Mouse (Mus musculus) c-Kit-positive CD71-positive TER-119-negative erythroid progenitor cells, embryonic 14.5 days (primary cell): Measurements from ENCODE around the gene Mapk13.
A peak's percentile ranks its signal among the peaks of the same experiment; 100 is the strongest.

Source experiments
- DNase-seq: peaks from one replicate; pipeline ENCODE4 v3.0.0-alpha.2; 2013; ENCODE audit warnings: low read depth

The Mapk13 gene

DNA sequence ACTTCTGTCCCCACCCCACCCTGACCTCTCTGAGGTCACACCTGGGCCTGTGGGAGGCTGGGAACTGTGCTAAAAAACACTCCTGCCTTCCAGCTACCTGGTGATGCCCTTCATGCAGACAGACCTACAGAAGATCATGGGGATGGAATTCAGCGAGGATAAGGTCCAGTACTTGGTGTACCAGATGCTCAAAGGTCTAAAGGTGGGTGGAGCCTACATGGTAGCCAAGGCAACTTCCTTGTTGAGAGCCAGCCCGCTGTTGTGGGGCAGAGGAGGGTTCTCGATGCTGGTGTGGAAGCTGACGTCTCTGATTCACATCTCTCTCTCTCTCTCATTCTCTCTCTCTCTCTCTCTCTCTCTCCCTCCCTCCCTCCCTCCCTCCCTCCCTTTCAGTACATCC lies 6.1 kb downstream of the Mapk13 start:
- no peak for DNase-seq

DNA sequence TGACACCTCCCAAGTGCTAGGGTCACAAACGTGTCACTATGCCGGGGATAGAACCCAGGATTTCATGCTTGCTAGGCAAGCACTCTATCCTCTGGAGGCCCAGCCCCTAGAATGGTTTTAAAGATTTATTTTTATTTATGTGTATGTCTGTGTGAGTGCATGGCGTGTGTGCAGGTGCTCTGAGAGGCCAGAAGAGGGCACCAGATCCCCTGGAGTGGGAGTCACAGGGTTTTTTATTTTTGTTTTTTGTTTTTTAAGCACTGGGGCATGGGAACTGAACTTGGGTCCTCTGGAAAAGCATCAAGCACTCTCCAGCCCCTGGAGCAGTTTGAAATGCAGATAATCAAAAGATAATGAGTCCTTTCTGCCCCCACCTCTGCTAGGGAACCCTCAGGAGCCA lies 7.7 kb downstream of the Mapk13 start:
- DNase-seq = peak; percentile 17

DNA sequence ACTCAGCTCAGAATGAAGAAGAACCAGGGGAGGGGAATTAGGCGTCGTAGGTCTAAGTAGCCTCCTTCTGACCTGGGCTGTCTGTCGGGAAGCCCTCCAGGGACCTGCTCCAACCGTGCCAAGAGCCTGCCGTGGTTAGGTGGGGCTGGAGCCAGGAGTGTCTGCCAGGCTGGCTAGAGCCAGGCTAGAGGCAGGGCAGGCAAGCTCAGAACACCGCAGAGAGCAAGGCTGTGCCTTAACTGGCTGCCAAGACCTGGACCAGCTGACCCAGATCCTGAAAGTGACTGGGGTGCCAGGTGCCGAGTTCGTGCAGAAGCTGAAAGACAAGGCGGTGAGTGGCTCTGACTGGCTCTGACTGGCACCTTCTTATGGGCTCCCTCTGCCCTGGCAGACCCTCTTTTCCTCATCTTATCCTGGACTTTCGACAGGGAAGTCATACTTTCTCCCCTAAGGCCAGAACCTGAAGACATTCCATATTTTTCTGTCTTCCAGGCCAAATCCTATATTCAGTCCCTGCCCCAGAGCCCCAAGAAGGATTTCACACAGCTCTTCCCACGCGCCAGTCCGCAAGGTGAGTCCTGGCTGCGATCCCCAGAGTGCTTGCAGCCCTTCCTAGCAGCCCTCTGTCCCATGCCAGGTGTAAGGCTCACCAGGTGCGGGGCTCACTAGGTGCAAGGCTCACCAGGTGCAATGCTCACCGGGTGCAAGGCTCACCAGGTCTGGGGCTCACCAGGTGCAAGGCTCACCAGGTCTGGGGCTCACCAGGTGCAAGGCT lies 8.3 kb downstream of the Mapk13 start:
- no peak for DNase-seq

DNA sequence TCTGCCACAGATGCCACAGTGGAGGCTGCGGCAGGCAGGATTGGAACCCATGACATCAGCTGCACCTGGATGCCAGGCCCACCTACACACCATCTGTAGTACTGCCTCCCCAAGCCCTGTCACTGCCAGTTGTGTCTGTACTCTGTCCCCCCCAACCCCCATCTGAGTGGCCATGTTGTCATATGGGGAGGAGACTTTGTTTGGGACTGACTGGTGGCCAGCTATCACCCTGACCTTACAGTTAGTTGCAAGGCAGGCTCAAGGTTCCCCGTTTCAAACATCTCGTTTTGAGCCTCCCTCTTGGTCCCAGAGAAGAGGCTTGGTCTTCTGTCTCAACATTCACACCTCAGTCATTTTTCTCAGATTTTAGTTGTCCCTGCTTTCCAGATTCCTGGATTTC lies 10.6 kb downstream of the Mapk13 start:
- no peak for DNase-seq

DNA sequence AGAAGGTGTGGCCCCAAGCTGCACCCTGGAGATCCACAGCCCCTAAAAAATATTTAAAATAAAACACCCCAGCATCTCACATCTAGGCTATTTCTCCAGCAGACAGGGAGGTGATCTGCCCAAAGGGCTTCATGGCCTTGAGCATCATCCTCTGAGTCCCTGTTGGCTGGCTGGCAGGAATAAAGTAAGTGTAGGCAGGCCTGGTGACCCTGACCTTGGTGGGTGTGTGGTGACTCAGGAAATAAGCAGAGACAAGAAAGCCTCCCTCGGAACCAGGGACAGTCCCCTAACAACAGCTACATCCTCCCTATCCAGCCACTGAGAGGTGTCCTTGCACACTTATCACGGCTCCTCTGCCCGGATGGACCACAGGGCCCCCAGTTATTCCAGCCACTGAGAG lies 11.7 kb downstream of the Mapk13 start:
- DNase-seq = no peak

DNA sequence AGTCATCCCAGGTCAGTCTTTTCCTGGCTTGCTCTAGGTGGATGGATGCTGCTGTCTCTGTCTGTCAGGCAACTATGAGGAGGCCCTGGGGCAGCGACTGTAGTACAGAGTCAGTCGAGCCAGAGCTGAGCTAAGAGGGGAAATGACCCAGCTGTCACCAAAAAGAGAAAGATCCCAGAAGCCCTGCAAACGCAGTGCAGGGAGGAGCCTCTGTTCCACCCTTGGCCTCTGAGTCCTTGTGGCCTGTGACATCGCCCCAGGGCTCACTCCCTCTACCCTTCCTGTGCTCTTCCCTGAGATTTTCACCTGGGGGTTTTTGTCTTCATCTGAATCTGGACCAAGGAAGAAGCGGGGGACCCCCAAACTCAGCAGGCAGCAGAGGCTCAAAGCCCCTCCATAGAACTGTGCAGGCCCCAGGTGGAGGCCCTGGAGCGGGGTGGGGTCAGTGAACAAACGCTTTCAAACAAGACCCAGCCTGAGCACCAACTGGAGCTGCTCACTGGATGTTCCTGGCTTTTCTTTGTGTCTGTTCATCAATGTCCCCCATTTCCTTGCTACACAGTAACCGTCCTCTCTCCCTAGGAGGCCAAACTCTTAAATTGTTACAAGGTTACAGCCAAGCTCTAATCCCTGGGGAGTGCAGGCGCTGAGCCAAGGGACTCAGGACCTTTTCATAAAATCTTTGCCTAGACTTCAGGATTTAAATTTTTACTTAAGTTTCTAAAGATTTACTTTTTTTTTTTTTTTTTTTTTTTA lies 12.4 kb downstream of the Mapk13 start:
- no peak for DNase-seq

DNA sequence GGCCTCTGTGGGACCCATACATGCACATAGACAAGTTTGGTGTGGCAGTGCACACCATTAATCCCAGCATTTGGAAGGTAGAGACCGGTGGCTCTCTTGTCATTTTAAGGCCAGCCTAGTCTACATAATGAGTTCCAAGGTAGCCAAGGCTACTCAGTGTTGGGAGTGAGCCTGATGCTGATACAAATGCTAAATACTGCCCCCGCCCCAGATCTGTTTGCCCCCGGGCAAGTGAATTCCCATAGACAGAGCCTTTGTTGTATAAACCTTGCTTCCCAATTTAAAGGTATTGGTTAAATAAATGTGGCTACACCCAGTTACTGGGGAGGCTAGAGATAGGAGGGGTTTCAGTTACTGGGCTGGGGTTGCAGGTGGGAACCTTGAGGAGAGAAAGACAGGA lies 15.9 kb downstream of the Mapk13 start:
- DNase-seq = no peak

DNA sequence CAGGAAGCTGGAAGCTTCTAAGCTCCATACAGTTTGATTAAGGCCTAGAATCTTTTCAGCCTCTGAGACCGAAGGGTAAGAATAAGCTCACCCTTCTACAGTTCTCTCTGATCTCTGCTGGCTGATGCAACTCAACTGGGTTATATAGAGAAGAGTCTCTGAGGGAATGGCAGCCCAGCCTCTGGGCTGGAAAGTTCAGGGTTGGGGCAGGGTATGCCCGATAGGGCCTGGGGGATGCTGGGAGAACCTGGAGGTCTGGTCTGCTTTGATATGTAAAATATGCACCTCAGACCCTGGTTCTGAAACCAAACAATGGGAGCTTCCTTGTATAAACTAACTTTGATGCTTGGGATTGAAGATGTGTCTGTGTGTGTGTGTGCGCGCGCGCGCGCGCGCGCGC lies 18.4 kb downstream of the Mapk13 start:
- no peak for DNase-seq

DNA sequence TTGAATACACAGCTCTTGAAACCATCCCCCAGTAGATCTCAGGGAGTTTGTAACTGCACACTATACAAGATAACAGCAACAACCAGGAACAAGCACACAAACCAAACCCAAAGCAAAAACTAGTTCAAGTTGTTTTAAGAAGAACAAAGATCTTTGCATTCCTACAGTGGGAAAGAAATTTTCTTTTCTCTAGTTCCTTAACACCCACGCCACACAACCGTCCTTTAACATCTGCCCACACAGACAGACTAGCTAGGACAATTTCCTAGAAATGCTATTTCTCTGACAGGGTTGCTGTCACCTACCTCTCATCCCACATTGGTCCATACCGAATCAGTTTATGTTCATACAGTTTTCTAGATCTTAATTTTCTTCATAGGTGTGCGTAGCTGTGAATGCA lies 27.9 kb downstream of the Mapk13 start:
- DNase-seq = no peak

DNA sequence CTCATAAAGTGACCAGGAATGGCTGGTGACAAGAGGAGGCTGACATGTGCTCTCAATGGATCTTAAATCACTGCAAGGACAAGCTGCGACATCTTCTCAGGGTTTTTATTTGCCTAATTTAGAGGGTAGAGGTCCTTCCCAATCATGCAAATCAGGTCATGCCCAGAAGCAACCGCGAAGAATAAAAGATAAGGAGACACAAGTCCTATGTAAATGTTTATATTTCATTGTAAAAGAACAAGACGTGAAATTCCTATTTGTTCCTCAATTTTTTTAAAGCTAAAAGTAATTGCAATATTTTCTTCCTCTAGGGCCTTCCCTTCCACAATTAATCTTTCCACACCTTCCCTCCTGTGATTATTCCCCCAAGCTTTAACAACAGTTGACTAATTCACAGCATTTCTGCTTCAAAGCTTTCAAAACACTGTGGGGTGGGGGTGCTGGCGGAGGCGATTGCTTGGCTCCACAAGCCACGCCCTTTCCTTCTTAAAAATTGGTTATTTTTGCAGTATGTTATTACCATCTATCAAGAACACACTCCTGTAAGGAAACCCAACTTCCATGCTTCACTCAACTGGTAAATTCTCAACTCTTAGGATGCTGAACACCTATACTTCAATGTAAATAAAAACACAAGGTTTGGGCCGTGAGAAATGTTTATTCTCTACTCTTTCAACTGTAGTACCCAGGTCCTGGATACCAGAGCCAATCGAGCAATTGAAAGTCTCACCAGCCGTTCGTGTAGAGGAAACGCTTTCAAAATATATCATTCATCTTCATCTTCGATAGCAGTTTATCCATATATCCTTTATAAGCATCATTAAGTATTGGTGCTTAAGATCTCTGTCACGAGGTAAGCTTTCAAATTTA lies 30.4 kb downstream of the Mapk13 start:
- DNase-seq = no peak

DNA sequence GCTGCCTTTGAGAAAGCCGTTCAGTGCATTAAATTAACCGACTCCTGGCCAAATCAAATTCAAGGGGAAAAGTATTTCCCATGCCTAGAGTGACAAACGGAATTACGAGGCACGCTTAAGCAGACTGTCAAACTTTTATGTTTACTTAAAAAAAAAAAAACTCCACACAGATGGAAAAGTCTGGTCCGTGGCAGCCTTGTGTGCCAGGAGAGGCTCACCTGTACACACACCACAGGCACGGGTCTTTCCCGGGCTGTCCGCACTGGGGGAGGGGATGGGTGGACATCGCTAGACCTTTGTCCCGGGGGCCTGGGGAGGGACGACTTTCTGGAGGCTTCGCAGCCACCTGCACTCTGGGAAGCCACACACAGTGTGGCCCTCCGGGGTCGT lies 31.2 kb downstream of the Mapk13 start:
- no peak for DNase-seq

DNA sequence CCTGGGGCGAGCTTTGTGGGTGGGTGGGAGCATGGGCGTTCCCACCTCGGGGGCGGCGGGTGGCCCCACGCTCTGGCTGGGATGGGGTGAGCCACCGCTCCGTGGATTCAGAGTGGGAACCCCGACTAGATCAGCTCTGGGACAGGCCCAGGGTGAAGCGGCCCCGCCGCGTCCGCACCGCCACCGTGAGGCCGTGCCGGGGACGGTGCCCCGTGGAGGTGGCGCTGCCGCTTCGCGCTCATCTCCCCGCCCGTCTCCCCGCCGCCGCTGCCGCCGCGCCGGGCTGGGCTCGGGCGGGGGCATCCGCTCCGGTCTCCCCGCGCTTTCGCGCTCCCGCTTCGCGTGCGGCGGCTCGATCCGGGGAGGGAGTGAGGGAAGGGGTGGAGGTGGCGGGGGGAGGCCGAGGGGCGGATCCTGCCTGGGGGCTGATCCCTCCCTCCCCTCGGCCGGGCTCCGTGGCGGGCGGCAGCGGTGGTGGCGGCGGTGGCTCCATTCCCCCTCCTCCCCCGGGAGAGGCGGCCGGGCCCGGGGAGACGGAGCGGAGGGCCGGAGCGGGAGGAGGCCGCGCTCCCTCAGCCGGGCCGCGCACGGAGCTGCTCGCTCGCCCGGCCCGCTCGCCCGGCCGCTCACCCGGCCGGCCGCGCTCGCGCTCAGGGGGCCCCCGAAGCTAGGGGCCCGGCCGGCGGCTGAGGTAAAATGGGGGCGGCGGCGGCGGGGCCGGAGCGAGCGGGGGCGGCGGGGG lies 31.7 kb downstream of the Mapk13 start, which contains the start of gene Brpf3:
Gene Brpf3 (plus strand): TSS at position 420 of the 742 bp plus-strand sequence.
- DNase-seq = no peak

DNA sequence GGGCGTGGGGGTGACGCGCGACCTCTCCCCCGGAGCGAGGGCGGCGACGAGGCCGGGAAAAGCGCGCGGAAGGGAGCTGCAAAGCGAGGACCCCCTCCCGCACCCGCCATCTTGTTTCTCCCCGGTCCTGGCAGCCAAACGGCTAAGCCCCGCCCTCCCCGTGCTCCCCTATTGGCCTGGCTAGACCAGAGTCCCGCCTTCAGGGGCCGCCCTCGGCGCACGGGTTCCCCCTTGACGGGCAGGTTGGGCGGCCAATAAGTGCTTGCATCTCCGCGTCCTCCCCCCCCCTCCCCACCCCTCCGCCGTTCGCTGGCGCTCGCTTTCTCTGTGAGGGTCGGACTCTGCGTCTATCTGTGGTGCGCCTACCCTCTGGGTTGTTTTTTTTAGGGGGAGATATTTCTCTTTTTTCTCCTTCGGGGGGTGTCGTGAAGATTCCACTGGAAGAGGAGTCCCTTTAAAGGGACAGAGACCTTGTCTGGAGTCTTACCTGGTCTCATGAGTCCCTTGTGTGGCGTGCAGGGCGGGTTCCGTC lies 32.4 kb downstream of the Mapk13 start:
- peak; percentile 98 for DNase-seq

DNA sequence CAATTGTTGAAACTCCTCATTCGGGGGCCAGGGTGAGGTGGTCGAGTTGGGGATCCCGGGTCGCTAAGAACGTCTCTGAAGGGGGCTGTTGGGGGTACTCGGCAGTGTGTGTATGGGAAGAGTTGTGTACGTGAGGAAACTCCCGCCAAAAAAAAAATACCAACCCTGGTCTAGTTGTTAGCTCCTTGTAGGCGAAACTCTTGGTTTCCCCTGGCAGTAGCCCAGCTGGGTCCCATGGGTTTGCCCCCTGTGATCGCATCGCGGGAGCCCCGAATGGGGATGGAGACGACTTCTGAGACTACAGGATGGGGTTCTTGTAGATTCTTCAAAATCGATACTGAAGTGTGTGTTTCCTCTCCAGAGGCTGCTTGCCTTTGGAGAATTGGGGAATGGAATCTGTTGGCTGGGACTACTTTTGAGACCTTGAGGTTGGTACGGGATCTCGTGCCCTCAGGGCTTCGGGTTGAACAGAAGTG lies 32.9 kb downstream of the Mapk13 start:
- no peak for DNase-seq

DNA sequence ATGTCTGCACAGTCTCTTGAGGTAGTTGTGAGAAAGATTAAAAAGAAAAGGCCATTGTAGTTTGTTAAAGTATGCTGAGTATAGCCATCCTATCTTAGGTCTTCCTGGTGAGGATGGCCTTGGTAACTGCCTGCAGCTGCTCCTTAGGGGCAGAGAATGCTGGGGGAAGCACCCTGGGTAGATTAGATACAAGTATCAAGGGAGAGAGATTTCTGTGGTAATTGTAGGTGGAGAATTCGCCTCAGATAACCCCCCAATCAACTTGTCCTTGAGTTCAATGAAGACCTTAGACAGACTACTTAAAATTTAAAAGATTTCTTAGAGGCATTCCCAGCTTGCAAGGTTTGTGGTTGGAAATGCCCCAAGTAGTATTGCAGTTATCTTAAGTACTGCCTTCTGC lies 34.2 kb downstream of the Mapk13 start:
- no peak for DNase-seq

DNA sequence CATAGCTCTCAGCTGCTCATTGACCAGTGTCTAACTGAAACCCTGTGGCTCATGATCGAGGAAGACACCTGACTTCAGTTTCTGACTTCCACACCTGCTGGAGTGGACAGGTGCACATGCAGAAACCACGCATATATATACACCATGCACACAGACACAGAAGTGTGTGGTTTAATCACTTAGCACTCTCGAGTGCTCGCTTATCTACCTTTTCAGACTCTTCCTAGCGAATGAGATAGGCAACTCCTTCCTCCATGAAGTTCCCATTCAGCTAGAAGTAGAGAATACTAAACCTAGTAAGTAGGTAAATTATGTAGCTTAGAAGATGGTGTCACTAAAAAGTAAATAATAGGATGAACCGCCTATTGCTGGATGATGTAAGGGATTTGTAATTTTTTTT lies 35.9 kb downstream of the Mapk13 start:
- DNase-seq = no peak

DNA sequence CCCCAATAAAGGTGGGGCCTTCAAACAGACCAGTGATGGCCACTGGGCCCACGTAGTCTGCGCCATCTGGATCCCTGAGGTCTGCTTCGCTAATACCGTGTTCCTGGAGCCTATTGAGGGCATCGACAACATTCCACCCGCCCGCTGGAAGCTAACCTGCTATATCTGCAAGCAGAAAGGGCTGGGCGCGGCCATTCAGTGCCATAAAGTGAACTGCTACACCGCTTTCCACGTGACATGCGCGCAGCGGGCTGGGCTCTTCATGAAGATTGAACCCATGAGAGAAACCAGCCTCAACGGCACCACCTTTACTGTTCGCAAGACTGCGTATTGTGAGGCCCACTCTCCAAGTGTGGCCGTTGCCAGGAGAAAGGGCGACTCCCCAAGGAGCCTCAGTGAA lies 37.7 kb downstream of the Mapk13 start:
- no peak for DNase-seq

DNA sequence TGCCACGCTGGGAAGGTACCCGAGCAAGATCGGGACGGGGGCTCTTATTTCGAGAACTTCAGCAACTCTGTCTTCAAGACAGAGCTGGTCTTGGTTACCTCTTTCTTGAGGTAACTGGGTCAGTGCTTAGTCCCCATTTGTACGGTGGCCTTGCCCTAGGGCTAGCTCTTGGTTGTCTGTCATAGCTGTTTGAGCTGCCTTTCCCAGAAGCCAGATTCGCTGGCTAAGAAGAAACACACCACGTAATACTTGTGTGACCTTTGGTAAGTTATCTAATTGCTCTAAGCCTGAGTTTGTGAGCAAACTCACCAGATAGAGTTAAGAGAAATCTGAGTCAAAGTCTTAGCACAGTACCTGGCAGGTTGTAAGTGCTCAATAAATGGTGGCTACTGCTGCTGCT lies 39.6 kb downstream of the Mapk13 start:
- no peak for DNase-seq

DNA sequence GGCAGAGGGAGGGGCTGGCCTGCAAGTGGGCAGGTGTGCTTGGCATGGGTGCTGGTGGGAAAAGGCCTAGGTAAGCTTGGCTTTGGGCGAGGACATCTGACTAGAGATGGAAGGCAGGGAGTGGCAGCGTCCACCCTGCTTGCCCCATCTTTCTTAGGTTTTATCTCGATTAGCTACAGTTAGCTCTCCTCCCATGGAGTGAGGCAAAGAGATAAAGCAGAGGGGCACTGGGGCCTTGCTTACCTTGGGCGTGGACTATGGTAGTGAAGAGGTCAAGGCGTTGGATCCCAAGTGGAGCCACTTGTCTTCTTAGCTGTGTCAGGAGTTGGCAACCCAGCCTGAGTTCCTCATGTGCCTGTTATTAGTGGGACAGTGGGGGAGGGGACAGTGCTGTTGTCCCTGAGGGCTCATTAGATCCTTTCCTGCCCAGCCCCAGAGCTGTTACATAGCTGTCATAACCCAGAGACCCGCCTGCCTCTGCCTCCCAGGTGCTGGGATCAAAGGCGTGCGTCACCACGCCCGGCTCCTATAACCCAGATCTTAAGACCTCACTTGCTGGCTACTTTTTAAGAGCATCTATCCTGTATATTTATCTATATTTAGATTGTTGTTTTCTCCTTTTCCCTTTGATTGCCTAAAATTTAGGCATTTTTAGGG lies 40.2 kb downstream of the Mapk13 start:
- no peak for DNase-seq

DNA sequence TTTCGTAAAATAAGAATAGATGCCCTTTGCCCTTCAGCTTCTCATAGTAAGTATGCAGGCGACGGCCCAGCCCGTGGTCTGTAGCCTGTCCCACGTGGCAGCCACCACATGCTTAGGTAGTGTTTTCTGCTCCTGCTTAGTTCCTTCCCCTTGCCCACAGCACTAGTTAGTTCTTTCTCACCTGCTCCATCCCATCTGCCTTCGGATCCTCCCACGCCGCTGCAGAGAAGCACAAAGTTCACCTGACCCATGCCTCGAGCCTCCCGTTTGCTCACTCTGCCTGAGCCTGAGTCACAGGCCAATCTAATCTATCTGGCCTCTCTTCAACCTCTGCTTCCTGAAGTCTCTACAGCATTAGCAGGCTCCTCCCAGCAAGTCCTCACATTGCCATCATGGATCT lies 43.2 kb downstream of the Mapk13 start:
- no peak for DNase-seq

DNA sequence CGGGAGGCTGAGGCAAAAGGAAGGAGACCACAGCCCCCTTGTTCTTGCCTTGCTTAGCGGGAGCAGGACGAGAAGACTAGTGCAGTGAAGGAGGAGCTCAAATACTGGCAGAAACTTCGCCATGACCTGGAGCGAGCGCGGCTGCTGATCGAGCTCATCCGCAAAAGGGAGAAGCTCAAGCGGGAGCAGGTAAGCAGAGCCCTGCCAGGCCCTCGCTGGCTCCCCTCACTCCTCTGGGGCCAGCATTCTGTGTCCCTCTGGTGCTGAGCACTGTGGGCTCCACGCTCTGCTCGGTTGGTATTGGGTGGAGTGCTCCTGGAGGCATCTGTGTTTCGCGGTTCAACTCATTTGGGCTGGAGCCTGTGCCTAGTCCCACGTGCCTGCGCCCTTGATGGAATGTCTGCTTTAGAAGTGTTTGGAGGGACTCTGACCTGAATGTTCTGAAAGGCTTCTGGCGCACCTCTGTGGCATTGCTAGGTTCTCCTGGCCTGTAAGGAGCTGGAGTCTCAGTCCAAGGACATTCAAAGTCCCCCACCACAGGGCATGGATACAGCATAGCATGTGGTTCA lies 45.5 kb downstream of the Mapk13 start:
- no peak for DNase-seq
